In genomic region chr8:109920406-109921390, GRCm38 (mm10) we compare ENCODE assay signal across 12 mouse cellular contexts. TPM values are rescaled to one million over a fixed set of nuclear protein-coding genes. Genes with fewer than 3 reads are reported as not detected.
DNase-seq lines count a peak whose midpoint lies in the region; ATAC-seq lines count a peak whose summit lies in the region.
"Had no signal": no experiment of that assay in that cellular context is flagged by ENCODE, and none has a peak within 500 bp of the region (broad histone marks: within the 10 kb centered on the region; RNA-seq: fewer than 3 reads in every experiment).

No protein-coding gene starts in this region.

- no peaks in the 10 kb centered on the region for H3K27me3 ChIP-seq in embryonic facial prominence, embryonic 15.5 days
- H3K27me3 ChIP-seq: hindbrain, embryonic 12.5 days; liver, embryonic 15.5 days had no signal

- no peak overlapping the region for H3K4me2 ChIP-seq in embryonic facial prominence, embryonic 15.5 days (replicated peaks)
- H3K4me2 ChIP-seq: hindbrain, embryonic 12.5 days; liver, embryonic 15.5 days had no signal

- no peak for ATAC-seq in cerebellum, adult (ENCODE audit: insufficient number of reproducible peaks, low FRiP score, low TSS enrichment)
- ATAC-seq in embryonic facial prominence, embryonic 15.5 days (ENCODE audit: insufficient number of reproducible peaks, low FRiP score, low TSS enrichment, low read depth) = no peak
- ATAC-seq: activated CD4-positive, CD25-positive, alpha-beta regulatory T cell, adult 4 months had no signal

- H3K9me3 ChIP-seq in embryonic facial prominence, embryonic 15.5 days (replicated peaks) = no peaks in the 10 kb centered on the region
- H3K9me3 ChIP-seq: hindbrain, embryonic 12.5 days; liver, embryonic 15.5 days had no signal

- H3K4me3 ChIP-seq in embryonic facial prominence, embryonic 15.5 days (replicated peaks) = no peak overlapping the region
- H3K4me3 ChIP-seq: hindbrain, embryonic 12.5 days; liver, embryonic 15.5 days; myocyte had no signal

- H3K27ac ChIP-seq in embryonic facial prominence, embryonic 15.5 days (replicated peaks) = 0 out of 2 replicates have a peak overlapping the region, but pooled peaks have one; percentile 4
- H3K27ac ChIP-seq: hindbrain, embryonic 12.5 days; liver, embryonic 15.5 days had no signal

- peaks cover 54% of the 10 kb centered on the region for H3K36me3 ChIP-seq in embryonic facial prominence, embryonic 15.5 days

- WGBS in embryonic facial prominence, embryonic 15.5 days = 78% methylated on average over 8 of the region's 8 CpGs

- peak; percentile 18 for DNase-seq in cerebellum, adult 11 months
- DNase-seq in kidney, postnatal 10 days = peak; percentile 22
- DNase-seq in kidney, postnatal 25 days = no peak
- peak; percentile 90 for DNase-seq in NIH3T3 (ENCODE audit: low read depth)
- no peak for DNase-seq in yolk sac, embryonic 10.5 days (ENCODE audit: low spot score)
- DNase-seq in retina, embryonic 14.5 days (ENCODE audit: low spot score) = no peak

- H3K9ac ChIP-seq in embryonic facial prominence, embryonic 15.5 days = no peak overlapping the region
- H3K9ac ChIP-seq: hindbrain, embryonic 12.5 days; liver, embryonic 15.5 days had no signal

- H3K4me1 ChIP-seq in embryonic facial prominence, embryonic 15.5 days = 0 out of 2 replicates have a peak, but pooled peaks cover 5% of the 10 kb centered on the region
- H3K4me1 ChIP-seq: hindbrain, embryonic 12.5 days; liver, embryonic 15.5 days had no signal

RNA-seq across cellular contexts. Expression of gene Marveld3, which starts 41.3 kb away (rescaled TPM):
- 5.2 and 5.6 TPM in 2 replicates for polyA plus RNA-seq in embryonic facial prominence, embryonic 15.5 days (2015; fragmentation: Nextera tagmentation; extraction: Ambion mirVana)
- polyA plus RNA-seq: activated CD4-positive, CD25-positive, alpha-beta regulatory T cell, adult 4 months had no signal

RNA-seq across cellular contexts. Expression of gene Phlpp2, which starts 52.4 kb away (rescaled TPM):
- polyA plus RNA-seq in embryonic facial prominence, embryonic 15.5 days (2015; fragmentation: Nextera tagmentation; extraction: Ambion mirVana) = 3.3 and 3.6 TPM in 2 replicates

Comparison
In these comparisons a context has a peak if more than half of its experiments do, and no peak if none do; other contexts are left out.
1. DNase-seq: peak in cerebellum, adult 11 months (single experiment), kidney, postnatal 10 days (single experiment) and NIH3T3 (single experiment); none in kidney, postnatal 25 days (0 of 2), yolk sac, embryonic 10.5 days (single experiment) and retina, embryonic 14.5 days (single experiment).